Comparison of ENCODE assay signal across 32 mouse cellular contexts in genomic region chr6:39678241-39678640, GRCm38 (mm10).
"Had no signal": no experiment of that assay in that cellular context is flagged by ENCODE, and none has a peak within 500 bp of the region (broad histone marks: within the 10 kb centered on the region; RNA-seq: fewer than 3 reads in every experiment).

No protein-coding gene starts in this region.

- H3K4me2 ChIP-seq: heart, embryonic 11.5 days; heart, embryonic 12.5 days; heart, embryonic 13.5 days; heart, embryonic 15.5 days; hindbrain, embryonic 12.5 days; hindbrain, embryonic 13.5 days; hindbrain, embryonic 14.5 days; hindbrain, embryonic 15.5 days; intestine, embryonic 15.5 days; kidney, embryonic 15.5 days had no signal

- ATAC-seq: hindbrain, embryonic 16.5 days; hindbrain, postnatal 0 days; inflammation-experienced regulatory T-cells, adult 6 months; intestine, embryonic 15.5 days; intestine, embryonic 16.5 days; intestine, postnatal 0 days had no signal

- H3K27ac ChIP-seq: heart, adult 2 months; heart, embryonic 10.5 days; heart, embryonic 13.5 days; heart, embryonic 15.5 days; hindbrain, embryonic 10.5 days; hindbrain, embryonic 12.5 days; hindbrain, embryonic 13.5 days; hindbrain, embryonic 14.5 days; hindbrain, embryonic 15.5 days; hindbrain, postnatal 0 days; intestine, embryonic 15.5 days; kidney, embryonic 15.5 days; kidney, postnatal 0 days; layer of hippocampus, adult 2 months; left cerebral cortex, adult 2 months had no signal

- H3K4me3 ChIP-seq: heart, adult 2 months; heart, embryonic 10.5 days; heart, embryonic 12.5 days; heart, embryonic 13.5 days; heart, embryonic 15.5 days; hindbrain, embryonic 10.5 days; hindbrain, embryonic 12.5 days; hindbrain, embryonic 13.5 days; hindbrain, embryonic 15.5 days; intestine, embryonic 15.5 days; kidney, embryonic 15.5 days; layer of hippocampus, adult 2 months; left cerebral cortex, adult 2 months had no signal

- H3K9me3 ChIP-seq: heart, embryonic 10.5 days; heart, embryonic 15.5 days; hindbrain, embryonic 12.5 days; hindbrain, embryonic 13.5 days; hindbrain, embryonic 15.5 days; intestine, embryonic 15.5 days; kidney, embryonic 15.5 days had no signal

- H3K27me3 ChIP-seq: heart, embryonic 12.5 days; heart, embryonic 13.5 days; heart, embryonic 15.5 days; hindbrain, embryonic 12.5 days; hindbrain, embryonic 13.5 days; hindbrain, embryonic 15.5 days; intestine, embryonic 15.5 days; kidney, embryonic 15.5 days had no signal

- DNase-seq: heart, adult 2 months; heart, postnatal 10 days; heart, postnatal 14 days; heart, postnatal 36 days; heart, postnatal 4 days; kidney, adult 11 months; kidney, adult 18-20 months; kidney, postnatal 10 days; kidney, postnatal 25 days; kidney, postnatal 4 days; layer of hippocampus, adult 9-11 months; layer of hippocampus, postnatal 36 days had no signal

- H3K4me1 ChIP-seq: heart, embryonic 10.5 days; heart, embryonic 15.5 days; hindbrain, embryonic 12.5 days; hindbrain, embryonic 15.5 days; intestine, embryonic 15.5 days; kidney, embryonic 15.5 days had no signal

- H3K9ac ChIP-seq: heart, embryonic 12.5 days; heart, embryonic 13.5 days; heart, embryonic 15.5 days; hindbrain, embryonic 12.5 days; hindbrain, embryonic 13.5 days; hindbrain, embryonic 14.5 days; hindbrain, embryonic 15.5 days; intestine, embryonic 15.5 days; kidney, embryonic 15.5 days had no signal
